Mouse (Mus musculus): ENCODE measurements around the gene Ercc4.

GRCm38 (mm10) chr16:13158906-13159889 lies 49.7 kb downstream of the Ercc4 start:
- TF ChIP-seq CTCF (IDR thresholded peaks at IDR 0.05) (no peak), EP300 (IDR thresholded peaks at IDR 0.05) (peak; percentile 33; the same call in 1 of the 2 replicates)
